Mouse (Mus musculus) monocyte, adult 59 days (primary cell): ENCODE measurements around the gene Srd5a3. TPM values are rescaled to one million over a fixed set of nuclear protein-coding genes. Genes with fewer than 3 reads are reported as not detected.

Source experiments
- total RNA-seq, 2 experiments: library from RNA; stranded (reverse); gene quantifications; one replicate each; pipeline ENCODE4 v1.2.4; 2023

The Srd5a3 gene
- total RNA-seq: 10 to 100 TPM; 51.8 to 54.9 TPM

GRCm38 (mm10) chr5:76139808-76140729, at the start of gene Srd5a3:
Gene Srd5a3, plus strand, starts transcription at chr5:76140271.

DNA sequence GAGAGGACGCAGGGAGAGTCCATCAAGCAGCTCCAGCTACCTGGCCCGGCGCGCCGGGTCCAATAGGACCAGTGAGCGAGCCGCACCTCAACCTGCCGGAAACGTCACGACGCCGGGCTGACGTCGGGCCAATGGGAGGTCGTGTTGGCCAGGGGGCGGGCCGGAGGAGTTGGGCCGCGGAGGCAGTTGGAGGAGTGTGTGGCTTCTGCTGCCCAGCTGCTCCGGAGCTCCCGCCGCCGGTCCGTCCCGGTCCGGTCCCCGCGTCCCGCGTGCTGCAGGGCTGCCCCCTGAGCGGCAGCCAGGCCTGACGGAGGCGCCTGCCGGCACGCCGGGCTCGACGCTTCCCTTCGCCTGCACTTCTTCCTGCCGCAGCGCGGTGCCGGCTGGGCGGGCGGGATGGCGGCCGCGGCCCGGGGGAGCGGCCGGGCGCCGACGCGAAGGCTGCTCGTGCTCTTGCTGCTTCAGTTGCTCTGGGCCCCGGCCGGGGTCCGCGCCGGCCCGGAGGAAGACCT, 43.7 kb downstream of the Srd5a3 start, which contains the start of gene Tmem165:
Gene Tmem165 (plus strand): TSS at position 131 of the 512 bp plus-strand sequence.

Other genes with a start within 250 kb of the Srd5a3 start
- under 1 TPM; 0.70 to 0.81 TPM for gene Kdr, start 161.8 kb upstream of the Srd5a3 start, total RNA-seq
- gene Tmem165, start 43.6 kb downstream of the Srd5a3 start, total RNA-seq: 10 to 100 TPM; 56.7 to 58.3 TPM
- gene Clock, start 164.5 kb downstream of the Srd5a3 start, total RNA-seq: 10 to 100 TPM; 31.6 to 34.5 TPM
- gene Pdcl2, start 190.9 kb downstream of the Srd5a3 start, total RNA-seq: not detected
- gene Nmu, start 223.5 kb downstream of the Srd5a3 start, total RNA-seq: not detected